Mouse (Mus musculus) B cell, adult 67 days (primary cell): ENCODE results near the gene Ndufa4. TPM values are rescaled to one million over a fixed set of nuclear protein-coding genes. Genes with fewer than 3 reads are reported as not detected.

Source experiments
- total RNA-seq, 2 experiments: library from RNA; stranded (reverse); gene quantifications; 4 replicates each; pipeline ENCODE4 v1.2.4; 2023

Ndufa4 gene
- total RNA-seq: 100 to 1,000 TPM; 165 to 182 TPM

GRCm38 (mm10) chr6:11907269-11908032 lies at the start of gene Ndufa4, which contains the start of gene Phf14:
Gene Ndufa4 (minus strand): TSS chr6:11907497.
Gene Phf14 (plus strand): TSS chr6:11907809.

Other genes with a start within 250 kb of the Ndufa4 start
- gene Phf14, start 312 bp upstream of the Ndufa4 start, total RNA-seq: 10 to 100 TPM; 67.1 to 74.9 TPM